Mouse (Mus musculus) right cerebral cortex, postnatal 36 days (tissue): ENCODE results near the gene Trrap.
"Not testable (repeated sequence)": the region's sequence is repeated elsewhere in the genome, so short reads cannot be mapped to it uniquely, and the experiment has no call there.

Experiments
- DNase-seq, 2 experiments: peaks; one replicate each; pipeline ENCODE4 v3.0.0; 2022; ENCODE audit warnings: low spot score in 2 of 2, mixed read lengths in 1 of 2

Trrap gene

GRCm38 (mm10) chr5:144767106-144767798 is at the start of gene Trrap:
TSS of gene Trrap (plus strand) at chr5:144767732.
- not testable (repeated sequence) for DNase-seq

GRCm38 (mm10) chr5:144719781-144720180 is 47.8 kb upstream of the Trrap start:
- DNase-seq, result peak; percentile 63 to 76

DNA sequence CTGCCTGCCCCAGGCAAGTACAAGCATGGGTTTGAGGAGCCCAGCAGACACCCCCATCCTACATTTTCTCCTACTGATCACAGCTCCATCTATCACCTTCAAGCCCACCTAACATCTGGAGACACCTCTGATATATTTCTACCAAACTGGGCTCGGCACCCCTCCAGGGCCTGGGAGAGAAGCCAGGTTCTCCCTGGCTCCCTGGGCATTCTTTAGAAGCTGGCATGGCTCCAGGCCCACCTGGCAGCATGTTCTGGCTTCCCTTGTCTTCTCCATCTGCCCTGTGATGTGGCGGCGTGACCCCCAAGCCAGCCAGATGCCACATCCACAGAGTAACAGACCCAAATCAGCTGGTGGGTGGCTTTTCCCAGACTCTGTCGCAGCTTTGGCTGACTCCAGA is 47.3 kb upstream of the Trrap start:
- DNase-seq, result peak in 1 of 2 experiments; percentile 51

DNA sequence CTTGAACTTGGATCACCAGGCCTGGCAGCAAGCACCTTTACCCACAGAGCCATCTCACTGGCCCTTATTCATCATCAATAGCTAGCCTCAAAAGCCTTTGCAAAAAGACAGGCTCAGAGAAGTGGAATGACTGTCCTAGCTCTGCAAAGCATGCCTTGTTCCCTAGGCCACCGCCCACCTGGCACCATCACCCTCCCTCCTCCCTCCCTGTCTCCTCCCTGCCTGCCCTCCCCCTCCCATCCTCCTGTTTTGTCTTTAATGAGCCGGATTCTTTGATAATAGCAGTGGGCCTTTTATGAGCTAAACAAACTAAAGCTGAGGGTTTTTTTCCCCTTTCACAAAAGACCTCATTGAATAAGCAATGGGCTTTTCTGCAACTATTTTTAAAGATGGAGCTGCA is 42.6 kb upstream of the Trrap start:
- DNase-seq, result no peak

DNA sequence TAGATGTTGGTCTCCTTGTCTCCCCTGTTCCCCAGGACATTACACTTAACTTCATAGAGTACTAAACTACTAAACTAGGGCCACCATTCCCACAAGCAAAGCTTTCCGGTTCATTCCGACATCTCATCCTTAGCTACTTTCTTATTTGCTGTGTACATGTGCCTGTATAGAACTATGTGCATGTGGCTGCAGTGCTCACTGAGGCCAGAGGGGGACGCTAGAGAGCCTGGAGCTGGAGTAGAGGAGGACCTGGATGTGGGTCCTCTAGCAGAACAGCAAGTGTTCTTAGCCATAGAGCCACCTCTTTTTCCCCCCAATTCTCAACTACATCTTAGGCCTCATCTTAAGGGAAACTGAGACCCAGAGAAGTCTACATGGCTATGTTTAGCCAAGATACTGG is 42.0 kb upstream of the Trrap start:
- DNase-seq, result no peak

DNA sequence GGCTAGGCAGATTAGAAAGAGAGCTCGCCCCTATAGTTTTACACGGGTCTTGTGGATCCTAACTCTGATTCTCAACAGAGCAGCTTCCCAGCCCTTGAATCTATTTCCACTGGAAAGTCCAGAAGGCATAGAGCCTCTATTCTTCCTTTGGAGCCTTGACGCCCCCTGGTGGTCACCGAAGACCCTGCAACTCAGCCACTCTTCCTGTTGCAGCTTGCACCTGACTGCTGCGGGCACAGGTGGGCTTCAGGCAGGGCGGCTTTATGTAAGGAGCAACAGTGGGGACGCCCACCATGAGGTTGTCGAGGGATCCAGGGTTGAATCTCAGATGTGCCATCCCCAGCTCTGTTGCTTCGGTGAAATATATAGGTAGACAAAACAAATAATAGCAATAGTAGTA is 40.4 kb upstream of the Trrap start:
- DNase-seq, result peak; percentile 50 to 55

GRCm38 (mm10) chr5:144728237-144728636 is 39.3 kb upstream of the Trrap start:
- DNase-seq, result no peak

GRCm38 (mm10) chr5:144729216-144729615 is 38.3 kb upstream of the Trrap start:
- DNase-seq, result no peak

GRCm38 (mm10) chr5:144733953-144734352 is 33.6 kb upstream of the Trrap start:
- DNase-seq, result peak in 1 of 2 experiments; percentile 43

DNA sequence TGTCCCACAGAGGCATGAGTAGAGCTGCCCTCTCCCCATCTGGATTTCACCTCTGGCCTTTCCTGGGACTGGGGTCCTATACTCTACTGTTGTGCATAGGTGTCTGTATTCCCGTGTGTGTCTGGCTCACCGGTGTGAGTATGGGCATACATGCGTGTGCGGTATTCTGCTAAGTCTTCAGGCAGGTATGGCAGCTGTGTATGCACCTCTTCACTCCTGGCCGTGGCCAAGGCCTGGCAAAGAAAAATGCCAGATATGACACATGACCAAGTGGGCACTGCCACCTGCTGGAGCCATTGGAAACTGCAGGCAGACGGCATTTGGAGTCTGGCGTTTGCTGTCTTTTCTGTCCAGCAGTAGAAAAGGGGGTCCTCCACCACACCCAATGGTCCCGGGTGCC is 32.6 kb upstream of the Trrap start:
- DNase-seq, result peak; percentile 59 to 74

DNA sequence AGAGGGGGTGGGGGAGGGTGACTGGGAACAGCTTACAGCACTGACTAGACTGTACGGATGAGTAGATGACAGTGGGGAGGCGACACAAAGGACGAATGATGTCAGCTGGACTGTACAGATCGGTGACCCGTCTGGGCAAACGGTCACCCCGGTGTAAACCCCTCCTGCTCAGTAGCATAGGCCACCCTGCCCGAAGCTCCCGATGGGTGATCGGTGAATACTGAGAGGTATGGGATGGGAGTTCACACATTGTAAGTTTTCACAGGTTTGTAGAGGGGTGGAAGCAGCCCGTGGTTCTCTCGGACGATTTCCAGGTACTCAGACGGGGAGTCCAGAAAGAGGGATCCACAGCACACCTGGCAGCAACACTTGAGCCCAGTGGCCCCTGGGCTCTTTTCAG is 30.4 kb upstream of the Trrap start:
- no peak for DNase-seq

DNA sequence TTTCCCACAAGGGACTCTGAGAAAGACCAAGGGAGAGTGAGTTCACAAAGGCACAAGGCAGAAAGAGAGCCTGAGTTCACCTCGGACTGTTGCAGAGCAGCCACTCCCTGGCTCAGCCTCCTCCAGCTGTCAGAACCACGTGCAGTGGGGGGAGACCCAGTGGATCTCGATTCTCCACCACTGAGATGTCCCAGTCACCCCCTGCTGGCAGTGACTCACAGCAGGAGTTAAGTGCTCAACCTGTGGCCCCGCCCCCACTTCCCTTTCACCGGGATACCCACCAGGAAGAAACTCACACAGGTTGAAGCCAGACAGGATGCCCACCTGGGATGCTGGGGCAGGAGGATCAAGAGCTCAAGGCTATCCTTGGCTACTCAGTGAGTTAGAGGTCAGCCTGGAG is 15.1 kb upstream of the Trrap start:
- no peak for DNase-seq

DNA sequence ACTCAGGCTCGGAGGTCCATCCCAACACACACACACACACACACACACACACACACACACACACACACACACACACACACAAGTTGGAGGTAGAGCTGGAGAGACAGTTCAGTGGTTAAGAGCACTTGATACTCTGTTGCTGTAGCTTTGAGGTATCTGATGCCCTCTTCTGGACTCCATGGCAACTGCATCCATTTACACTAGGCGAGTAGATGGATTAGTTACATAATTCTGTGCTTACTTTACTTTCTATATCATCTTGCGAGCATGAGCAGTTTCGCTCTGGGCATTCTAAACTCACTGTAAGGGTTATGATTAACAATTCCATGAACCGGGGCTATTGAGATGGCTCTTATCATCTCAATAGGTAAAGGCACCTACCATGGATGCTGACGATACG is 14.5 kb upstream of the Trrap start:
- DNase-seq, result peak; percentile 72 to 79

DNA sequence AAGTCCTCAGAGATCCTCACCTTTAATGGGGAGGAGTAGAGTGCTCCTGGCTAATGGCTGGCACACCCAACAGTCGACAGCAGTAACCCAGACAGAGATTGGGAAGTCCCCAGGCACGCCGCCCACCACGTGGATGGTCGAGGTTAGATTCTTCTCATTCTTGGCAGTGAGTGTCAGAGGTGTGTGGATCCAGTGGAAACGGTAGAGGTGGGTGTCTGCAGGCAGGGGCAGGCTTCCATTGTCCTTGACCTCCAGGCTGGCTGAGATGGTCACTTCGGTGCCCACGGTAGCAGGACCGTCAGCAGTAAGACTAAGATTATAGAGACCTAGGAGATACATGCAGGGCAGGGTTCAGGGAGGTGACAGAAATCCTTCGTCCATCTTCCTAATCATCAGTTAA is 12.3 kb upstream of the Trrap start:
- no peak for DNase-seq

GRCm38 (mm10) chr5:144757402-144757801 is 10.1 kb upstream of the Trrap start:
- no peak for DNase-seq

DNA sequence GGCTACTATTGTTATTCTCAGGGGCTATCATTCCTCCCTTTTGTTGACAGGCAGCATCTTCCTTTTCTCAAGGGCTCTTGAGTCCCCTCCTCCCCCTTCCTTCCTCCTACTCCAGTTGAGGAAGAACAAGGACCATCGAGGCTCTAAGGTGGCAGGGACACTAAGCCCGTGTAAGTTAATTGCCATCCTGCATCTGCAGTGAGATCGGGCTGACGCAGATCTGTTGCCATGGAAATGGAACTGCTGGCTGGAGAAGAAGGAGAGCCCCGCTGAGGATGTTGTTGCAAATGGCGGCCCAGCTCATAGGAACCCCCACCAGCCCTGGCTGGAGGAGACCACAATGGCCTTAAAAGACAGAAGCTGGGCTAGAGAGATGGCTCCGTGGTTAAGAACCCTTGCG is 9.1 kb upstream of the Trrap start:
- DNase-seq, result peak in 1 of 2 experiments; percentile 52

GRCm38 (mm10) chr5:144761161-144761868 is 6.2 kb upstream of the Trrap start, which contains the start of gene Tmem130:
TSS of gene Tmem130 (minus strand) at chr5:144761818.
- peak; percentile 83 to 84 for DNase-seq

DNA sequence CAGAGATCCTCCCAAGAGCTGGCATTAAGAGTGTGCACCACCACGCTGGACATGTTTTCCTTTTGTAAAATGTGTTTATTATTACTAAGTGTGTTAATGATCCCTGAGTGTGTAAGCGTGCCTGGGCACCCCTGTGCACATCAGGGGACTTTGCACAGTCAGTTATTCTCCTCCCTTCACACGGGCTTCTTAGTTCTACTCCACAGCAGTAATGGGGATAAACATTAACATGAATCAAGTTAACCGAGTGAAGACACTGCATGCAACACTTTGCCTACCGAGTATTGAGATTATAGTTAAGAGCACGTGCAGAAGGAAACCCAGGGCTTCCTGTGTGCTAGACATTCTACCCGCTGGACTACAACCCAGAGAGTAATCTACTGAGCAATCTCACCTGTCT is 1.5 kb upstream of the Trrap start:
- no peak for DNase-seq

DNA sequence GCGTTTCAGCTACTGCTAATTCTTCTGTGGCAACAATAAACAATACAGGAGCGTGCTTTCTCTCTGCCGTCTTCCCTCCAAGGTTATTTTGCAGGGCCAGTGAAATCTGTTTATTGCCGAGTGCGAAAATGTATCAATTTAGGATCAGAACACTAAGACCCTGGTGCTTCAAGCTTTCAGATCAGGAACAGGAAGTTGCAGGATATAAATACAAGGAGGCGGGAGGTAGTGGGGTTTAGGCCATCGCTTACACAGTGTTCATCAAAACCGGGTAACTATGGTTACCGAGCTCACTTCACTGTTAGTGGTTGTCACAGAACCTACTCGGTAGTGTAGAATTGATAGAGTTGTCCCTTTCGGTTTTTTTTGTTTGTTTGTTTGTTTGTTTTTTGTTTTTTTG is 886 bp upstream of the Trrap start:
- no peak for DNase-seq

GRCm38 (mm10) chr5:144767911-144768841 is 644 bp downstream of the Trrap start:
- peak; percentile 79 to 86 for DNase-seq

DNA sequence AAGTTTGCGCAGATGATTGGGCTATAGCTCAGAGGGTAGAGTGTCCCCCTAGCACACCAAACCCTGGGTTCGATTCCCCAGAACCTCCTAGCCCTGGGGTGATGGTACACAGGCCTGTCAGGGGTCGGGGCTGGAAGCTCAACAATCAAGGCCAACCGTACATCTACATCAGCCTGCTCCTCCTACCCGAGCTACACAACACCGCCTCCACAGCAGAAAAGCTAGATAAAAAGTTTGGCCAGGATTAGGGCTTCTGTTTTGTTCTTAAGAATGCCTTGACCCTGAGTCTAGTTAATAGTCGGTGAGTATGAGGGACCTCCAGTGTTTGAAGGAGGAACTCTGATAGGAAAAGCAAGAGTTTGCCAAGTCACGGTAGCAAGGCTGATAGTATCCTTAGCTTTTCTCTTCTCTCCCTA is 1.5 kb downstream of the Trrap start:
- no peak for DNase-seq

DNA sequence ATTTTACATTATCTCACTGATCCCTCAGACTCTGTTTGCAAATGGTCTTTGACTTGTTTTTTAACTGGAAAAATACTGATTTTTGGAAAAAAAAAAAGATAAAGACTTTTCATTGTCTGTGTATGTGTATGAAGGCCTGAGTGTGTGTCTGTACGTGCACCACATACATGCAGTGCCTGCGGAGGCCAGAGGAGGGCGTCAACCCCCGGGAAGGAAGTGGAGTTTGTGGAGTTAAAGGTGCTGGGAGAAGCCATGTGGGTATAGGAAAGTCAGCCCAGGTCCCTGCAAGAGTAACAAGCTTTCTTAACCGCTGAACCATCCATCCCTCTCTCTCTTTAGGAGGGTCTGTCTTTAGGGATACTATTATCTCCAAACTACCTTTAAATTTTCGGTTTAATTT is 5.7 kb downstream of the Trrap start:
- DNase-seq, result no peak
